Mouse (Mus musculus): ENCODE results near the gene Chaf1a. TPM values are rescaled to one million over a fixed set of nuclear protein-coding genes. Genes with fewer than 3 reads are reported as not detected.
"Not testable (repeated sequence)": the region's sequence is repeated elsewhere in the genome, so short reads cannot be mapped to it uniquely, and the experiment has no call there.

Gene Chaf1a
- polyA plus RNA-seq, 1 experiment from 2014 or later = 44.5 TPM

DNA sequence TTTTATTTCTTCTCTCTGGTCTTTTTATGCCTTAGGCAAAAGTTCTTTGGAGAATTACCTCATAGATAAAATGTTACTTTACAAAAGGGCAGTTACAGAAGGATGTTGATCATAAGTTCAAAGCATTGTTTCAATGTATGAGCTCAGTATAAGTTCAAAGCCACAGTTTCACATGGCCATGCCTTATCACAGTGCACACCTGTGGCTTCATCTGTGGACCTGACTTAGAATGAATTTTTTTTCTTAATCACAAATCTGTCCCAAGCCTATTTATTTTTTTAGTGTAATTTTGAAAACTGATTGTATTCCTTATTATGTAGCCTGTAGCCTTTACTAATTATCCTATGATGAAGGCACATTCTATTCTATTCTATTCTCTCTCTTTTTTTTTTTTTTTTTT, 14.7 kb downstream of the Chaf1a start:
- H3K9ac ChIP-seq = no peak overlapping the region
- no peaks in the 10 kb centered on the region for H3K27me3 ChIP-seq
- H3K27ac ChIP-seq = no peak overlapping the region
- no peak overlapping the region for H3K4me3 ChIP-seq
- no peaks in the 10 kb centered on the region for H3K4me1 ChIP-seq
- H3K4me2 ChIP-seq (replicated peaks) = no peak overlapping the region
- H3K9me3 ChIP-seq = no peaks in the 10 kb centered on the region
- H3K36me3 ChIP-seq = peaks cover 77% of the 10 kb centered on the region
- no peak for ATAC-seq (ENCODE audit: insufficient number of reproducible peaks, insufficient read depth, low FRiP score, low TSS enrichment)

DNA sequence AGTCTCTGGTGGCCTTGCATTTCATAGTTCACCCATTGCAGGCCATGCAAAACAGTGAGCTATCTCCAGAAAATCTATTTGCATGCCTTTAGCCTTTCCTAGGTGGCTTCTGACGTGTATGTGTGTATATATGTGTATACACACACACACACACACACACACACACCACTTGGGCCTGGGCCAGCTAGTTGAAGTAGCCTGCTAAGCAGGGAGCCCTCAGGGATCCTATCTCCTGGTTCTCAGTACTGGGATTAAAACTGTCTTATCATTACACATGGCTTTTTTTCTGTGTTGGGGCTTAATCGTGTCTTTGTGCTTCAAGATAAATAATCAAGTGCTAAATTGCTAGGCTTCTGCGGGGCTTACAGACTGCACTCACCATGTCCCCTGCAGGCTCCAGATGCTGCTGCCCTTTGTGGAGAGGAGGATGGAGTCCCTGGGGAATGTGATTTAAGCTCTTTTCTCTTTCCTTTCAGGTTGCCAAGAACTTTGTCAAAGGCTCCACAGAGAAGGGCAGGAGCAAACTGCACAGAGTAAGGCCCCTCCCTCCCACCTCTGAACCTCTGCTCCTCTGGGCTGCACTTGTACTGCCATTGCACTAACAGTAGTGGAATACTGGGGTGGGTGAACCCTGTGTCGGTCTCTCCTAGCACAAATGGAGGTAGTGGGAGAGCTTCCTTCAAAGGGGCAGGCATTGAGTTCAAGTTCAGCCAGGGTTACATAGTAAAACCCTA, 15.9 kb downstream of the Chaf1a start:
- H3K27ac ChIP-seq = no peak overlapping the region
- H3K36me3 ChIP-seq = peaks cover 77% of the 10 kb centered on the region
- no peak overlapping the region for H3K4me2 ChIP-seq (replicated peaks)
- H3K4me1 ChIP-seq = no peaks in the 10 kb centered on the region
- H3K27me3 ChIP-seq = no peaks in the 10 kb centered on the region
- no peaks in the 10 kb centered on the region for H3K9me3 ChIP-seq
- peak overlapping the region; percentile 9; the same call in 1 of the 2 replicates for H3K9ac ChIP-seq
- WGBS = 73% methylated on average over 4 of the region's 4 CpGs
- no peak for ATAC-seq (ENCODE audit: insufficient number of reproducible peaks, insufficient read depth, low FRiP score, low TSS enrichment)
- H3K4me3 ChIP-seq = no peak overlapping the region

DNA sequence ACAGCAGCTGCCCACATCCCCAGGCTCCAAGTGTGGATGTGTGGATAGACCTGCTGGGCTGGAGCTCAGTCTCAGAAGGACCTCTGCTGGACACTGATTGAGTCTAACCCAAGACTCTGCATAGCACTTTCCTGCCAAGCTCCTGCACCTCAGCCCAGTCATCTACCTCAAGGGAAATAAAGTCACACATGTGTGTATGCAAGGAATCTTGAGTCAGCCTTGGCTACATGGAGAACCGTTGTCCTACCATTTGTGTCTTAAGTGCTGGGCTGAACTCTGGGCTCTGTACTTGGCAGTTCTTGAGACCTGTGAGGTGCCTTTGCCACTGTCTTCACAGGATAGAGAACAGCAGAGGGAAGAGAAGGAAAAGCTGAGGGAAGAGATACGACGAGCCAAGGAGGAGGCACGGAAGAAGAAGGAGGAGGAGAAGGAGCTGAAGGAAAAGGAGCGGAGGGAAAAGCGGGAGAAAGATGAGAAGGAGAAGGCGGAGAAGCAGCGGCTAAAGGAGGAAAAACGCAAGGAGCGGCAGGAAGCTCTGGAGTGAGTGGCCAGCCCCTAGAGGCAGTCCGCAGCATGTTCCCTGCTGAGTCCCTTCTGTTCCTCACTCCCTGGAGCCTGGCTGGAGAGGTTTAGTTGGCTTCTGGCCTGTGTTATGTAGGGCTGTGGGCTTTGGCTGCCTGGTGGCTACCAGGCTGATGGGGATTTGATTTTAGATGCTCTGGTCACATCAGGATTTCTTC, 17.3 kb downstream of the Chaf1a start:
- peaks cover 83% of the 10 kb centered on the region for H3K36me3 ChIP-seq
- no peak for ATAC-seq (ENCODE audit: insufficient number of reproducible peaks, insufficient read depth, low FRiP score, low TSS enrichment)
- H3K9ac ChIP-seq = no peak overlapping the region
- no peak overlapping the region for H3K4me3 ChIP-seq
- H3K9me3 ChIP-seq = no peaks in the 10 kb centered on the region
- H3K27me3 ChIP-seq = no peaks in the 10 kb centered on the region
- no peak overlapping the region for H3K27ac ChIP-seq
- H3K4me2 ChIP-seq (replicated peaks) = no peak overlapping the region
- H3K4me1 ChIP-seq = no peaks in the 10 kb centered on the region
- 75% methylated on average over 11 of the region's 11 CpGs for WGBS

DNA sequence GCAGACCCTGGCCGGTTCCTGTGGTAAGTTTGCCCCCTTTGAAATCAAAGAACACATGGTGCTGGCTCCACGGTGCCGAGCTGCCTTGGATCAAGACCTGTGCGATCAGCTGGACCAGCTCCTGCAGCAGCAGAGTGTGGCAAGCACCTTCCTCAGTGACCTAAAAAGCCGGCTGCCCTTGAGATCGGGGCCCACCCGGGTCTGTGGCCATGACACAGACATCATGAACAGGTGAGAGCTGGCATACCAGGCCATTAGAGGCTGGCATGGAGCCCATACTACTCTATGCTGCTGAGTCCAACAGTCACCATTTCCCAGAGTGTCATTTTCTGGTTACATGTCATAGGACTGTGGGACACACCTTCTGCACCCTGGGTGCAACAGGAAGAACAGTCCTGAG, 21.8 kb downstream of the Chaf1a start:
- Histone ChIP-seq H3K27me3 (no peaks in the 10 kb centered on the region), H3K4me1 (no peaks in the 10 kb centered on the region), H3K9ac (no peak overlapping the region), H3K9me3 (no peaks in the 10 kb centered on the region), H3K36me3 (peaks cover 98% of the 10 kb centered on the region), H3K4me2 (replicated peaks) (no peak overlapping the region), H3K4me3 (no peak overlapping the region), H3K27ac (no peak overlapping the region)
- 93% methylated on average over 7 of the region's 7 CpGs for WGBS
- no peak for ATAC-seq (ENCODE audit: insufficient number of reproducible peaks, insufficient read depth, low FRiP score, low TSS enrichment)

DNA sequence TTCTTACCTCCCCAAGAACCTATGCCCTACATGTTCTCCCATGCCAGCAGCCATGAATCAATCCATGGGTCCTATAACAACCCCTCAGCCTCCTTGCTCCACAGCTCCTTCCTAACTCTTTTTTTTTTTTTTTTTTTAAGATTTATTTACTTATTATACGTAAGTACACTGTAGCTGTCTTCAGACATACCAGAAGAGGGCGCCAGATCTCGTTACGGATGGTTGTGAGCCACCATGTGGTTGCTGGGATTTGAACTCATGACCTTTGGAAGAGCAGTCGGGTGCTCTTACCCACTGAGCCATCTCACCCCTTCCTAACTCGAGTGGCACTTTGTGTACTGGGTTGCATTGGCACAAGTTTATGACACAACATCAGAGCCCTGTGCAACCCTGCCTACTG, 25.5 kb downstream of the Chaf1a start:
- not testable (repeated sequence) for ATAC-seq (ENCODE audit: insufficient number of reproducible peaks, insufficient read depth, low FRiP score, low TSS enrichment); H3K27ac ChIP-seq; H3K4me3 ChIP-seq; H3K9ac ChIP-seq; H3K4me2 ChIP-seq (replicated peaks); H3K9me3 ChIP-seq; H3K4me1 ChIP-seq; H3K27me3 ChIP-seq
- WGBS = 82% methylated on average over 6 of the region's 6 CpGs
- peaks cover 99% of the 10 kb centered on the region for H3K36me3 ChIP-seq

DNA sequence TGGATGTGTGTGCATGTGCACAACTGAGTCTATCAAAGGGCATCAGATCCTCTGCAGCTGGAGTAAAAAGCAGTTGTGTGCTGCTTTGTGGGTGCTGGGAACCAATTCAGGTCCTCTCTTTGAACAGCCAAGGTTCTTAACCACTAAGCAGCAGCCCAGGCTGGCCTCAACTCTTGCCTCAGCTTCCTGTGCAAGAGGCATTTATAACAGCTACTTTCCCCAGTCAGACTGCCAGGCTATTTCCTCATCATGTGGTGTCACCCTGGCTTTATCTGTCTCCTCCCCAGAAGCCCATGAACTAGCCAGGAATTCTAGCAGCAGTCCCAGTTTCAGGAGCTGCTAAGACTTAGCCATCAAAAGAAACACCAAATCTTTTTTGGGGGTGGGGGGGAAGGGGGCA, 26.2 kb downstream of the Chaf1a start:
- ATAC-seq (ENCODE audit: insufficient number of reproducible peaks, insufficient read depth, low FRiP score, low TSS enrichment) = no peak
- Histone ChIP-seq H3K4me3 (no peak overlapping the region), H3K27me3 (no peaks in the 10 kb centered on the region), H3K9me3 (no peaks in the 10 kb centered on the region), H3K4me1 (no peaks in the 10 kb centered on the region), H3K4me2 (replicated peaks) (no peak overlapping the region), H3K9ac (no peak overlapping the region), H3K36me3 (peaks cover 99% of the 10 kb centered on the region), H3K27ac (no peak overlapping the region)

DNA sequence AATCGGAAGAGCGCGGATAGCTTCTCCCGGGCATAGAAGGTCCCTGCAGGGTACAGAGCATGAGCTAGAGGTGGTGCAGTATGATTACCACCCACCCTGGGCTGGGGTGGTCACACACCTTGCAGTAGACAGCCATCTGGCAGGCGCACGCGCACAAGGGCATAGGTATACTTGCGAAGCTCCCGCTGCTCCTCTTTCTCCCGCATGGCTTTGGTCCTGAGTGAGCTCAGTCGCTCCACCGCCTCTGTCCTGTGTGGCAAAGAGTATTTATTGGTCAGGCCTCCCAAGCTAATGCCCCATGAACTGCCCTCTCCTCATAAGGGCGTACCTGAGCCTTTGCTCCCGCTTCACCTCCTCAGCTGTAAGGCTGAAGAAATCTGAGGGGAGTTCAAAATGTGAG, 28.8 kb downstream of the Chaf1a start:
- H3K9ac ChIP-seq = no peak overlapping the region
- H3K27ac ChIP-seq = no peak overlapping the region
- H3K4me1 ChIP-seq = peaks cover 7% of the 10 kb centered on the region; the same call in 1 of the 2 replicates
- H3K27me3 ChIP-seq = no peaks in the 10 kb centered on the region
- ATAC-seq (ENCODE audit: insufficient number of reproducible peaks, insufficient read depth, low FRiP score, low TSS enrichment) = no peak
- 93% methylated on average over 14 of the region's 14 CpGs for WGBS
- no peak overlapping the region for H3K4me2 ChIP-seq (replicated peaks)
- H3K4me3 ChIP-seq = no peak overlapping the region
- peaks cover 81% of the 10 kb centered on the region for H3K36me3 ChIP-seq
- no peaks in the 10 kb centered on the region for H3K9me3 ChIP-seq

DNA sequence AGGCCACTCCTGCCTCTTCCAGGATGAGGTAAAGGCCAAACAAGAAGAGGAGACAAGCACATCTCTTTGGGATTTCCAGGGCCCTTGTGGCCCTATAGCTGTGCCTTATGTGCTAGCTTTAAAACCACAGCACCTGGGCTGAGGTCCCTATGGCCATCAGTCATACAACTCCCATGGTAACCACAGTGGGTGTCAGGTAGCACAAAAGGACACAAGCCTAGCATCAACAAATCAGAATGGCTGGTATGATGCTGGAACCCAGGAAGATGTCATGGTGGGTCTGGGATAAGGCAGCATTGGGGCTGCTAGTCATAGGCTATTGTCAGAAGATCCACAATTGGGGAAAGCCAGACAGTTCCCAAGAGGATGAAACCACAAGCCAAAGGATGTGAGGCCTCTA, 30.9 kb downstream of the Chaf1a start:
- peaks cover 17% of the 10 kb centered on the region for H3K4me1 ChIP-seq
- no peaks in the 10 kb centered on the region for H3K9me3 ChIP-seq
- ATAC-seq (ENCODE audit: insufficient number of reproducible peaks, insufficient read depth, low FRiP score, low TSS enrichment) = no peak
- no peaks in the 10 kb centered on the region for H3K27me3 ChIP-seq
- no peak overlapping the region for H3K9ac ChIP-seq
- peaks cover 61% of the 10 kb centered on the region for H3K36me3 ChIP-seq
- H3K27ac ChIP-seq = no peak overlapping the region
- no peak overlapping the region for H3K4me2 ChIP-seq (replicated peaks)
- H3K4me3 ChIP-seq = no peak overlapping the region

DNA sequence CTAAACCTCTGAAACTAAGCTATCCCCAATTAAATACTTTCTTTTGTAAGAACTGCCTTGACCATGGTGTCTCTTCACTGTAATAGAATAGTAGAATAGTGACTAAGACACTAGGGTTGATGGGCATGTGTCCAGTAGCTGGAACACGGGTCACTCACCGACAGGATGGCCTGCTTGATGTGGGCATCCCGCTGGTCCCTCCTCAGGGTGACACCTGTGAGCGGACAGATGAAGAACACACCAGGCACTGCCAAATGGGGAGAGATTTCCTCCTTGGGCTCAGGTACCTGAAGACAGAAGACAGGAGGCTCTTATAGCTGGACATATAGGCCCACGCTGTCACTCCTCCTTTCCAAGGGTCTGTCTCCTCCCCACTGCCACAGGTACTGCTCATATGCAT, 32.0 kb downstream of the Chaf1a start:
- no peak overlapping the region for H3K27ac ChIP-seq
- H3K9me3 ChIP-seq = no peaks in the 10 kb centered on the region
- no peak for ATAC-seq (ENCODE audit: insufficient number of reproducible peaks, insufficient read depth, low FRiP score, low TSS enrichment)
- H3K36me3 ChIP-seq = peaks cover 50% of the 10 kb centered on the region
- H3K4me2 ChIP-seq (replicated peaks) = no peak overlapping the region
- 93% methylated on average over 5 of the region's 5 CpGs for WGBS
- no peak overlapping the region for H3K4me3 ChIP-seq
- peaks cover 17% of the 10 kb centered on the region for H3K4me1 ChIP-seq
- no peak overlapping the region for H3K9ac ChIP-seq
- no peaks in the 10 kb centered on the region for H3K27me3 ChIP-seq

DNA sequence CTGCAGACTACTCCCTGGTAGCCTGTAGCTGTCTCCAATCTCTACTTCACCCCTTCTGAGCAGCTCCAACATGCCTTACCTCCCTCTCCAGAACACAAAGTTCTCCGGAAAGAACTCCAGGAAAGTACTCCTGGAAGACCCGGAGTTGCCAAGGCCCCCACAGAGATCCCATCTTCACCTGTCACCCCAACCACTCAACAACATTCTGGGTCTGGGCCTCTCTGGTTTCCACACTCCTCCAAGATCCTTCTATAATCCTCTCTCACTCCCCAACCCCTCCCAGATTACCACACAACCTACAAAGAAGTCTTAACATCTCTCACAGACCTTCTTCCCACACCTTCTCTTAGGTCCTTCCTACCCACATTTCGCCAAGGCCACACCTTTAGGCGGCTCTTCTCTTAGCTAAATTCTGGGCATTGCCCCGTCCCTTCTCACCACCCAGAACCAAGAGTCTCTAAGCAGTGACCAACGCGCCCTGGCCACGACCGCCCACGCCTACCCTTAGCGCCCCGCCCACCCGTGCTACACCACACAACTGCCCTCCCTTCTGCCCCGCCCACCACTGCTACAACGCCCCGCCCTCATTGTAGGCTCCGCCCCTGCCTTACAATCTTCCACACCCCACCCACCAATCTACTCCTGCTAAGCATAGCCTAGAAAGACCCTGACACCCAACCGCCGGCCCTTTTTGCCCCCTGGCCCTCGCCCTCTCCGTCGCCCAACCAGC, 34.0 kb downstream of the Chaf1a start:
- ATAC-seq (ENCODE audit: insufficient number of reproducible peaks, insufficient read depth, low FRiP score, low TSS enrichment) = 0 out of 2 replicates have a peak, but pooled peaks have one; percentile 0
- peak overlapping the region; percentile 73 for H3K4me3 ChIP-seq
- WGBS = 8% methylated on average over 22 of the region's 22 CpGs
- H3K36me3 ChIP-seq = peaks cover 30% of the 10 kb centered on the region
- H3K27ac ChIP-seq = peak overlapping the region; percentile 94
- H3K9me3 ChIP-seq = no peaks in the 10 kb centered on the region
- peak overlapping the region; percentile 57 for H3K4me2 ChIP-seq (replicated peaks)
- peak overlapping the region; percentile 65 for H3K9ac ChIP-seq
- H3K4me1 ChIP-seq = peaks cover 17% of the 10 kb centered on the region
- no peaks in the 10 kb centered on the region for H3K27me3 ChIP-seq

DNA sequence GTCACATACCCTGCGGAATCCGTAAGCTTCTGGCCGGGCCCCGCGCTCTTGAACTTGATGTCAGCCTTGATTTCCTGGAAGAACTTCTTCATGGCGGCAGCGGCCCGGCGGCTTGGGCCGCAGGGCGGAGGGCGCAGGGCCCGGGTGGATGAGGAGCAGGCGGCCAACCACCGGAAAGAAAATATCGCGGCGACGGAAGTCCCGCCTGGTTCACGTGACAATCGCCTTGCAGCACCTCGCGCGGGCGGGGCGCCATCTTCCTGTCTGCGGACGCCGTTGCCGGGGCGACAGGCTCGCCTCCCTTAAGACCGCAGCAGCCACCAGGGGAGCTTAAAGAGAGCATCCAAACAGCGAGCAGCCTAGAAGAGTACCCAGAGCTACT, 34.6 kb downstream of the Chaf1a start, which contains the start of gene Ubxn6:
Ubxn6 (minus strand) TSS at position 202 of the 382 bp plus-strand sequence.
- Histone ChIP-seq H3K4me1 (peaks cover 17% of the 10 kb centered on the region), H3K4me3 (peak within 1 kb of the TSS; percentile 73), H3K9me3 (no peaks in the 10 kb centered on the region), H3K27me3 (no peaks in the 10 kb centered on the region), H3K4me2 (replicated peaks) (peak within 1 kb of the TSS; percentile 57), H3K9ac (peak within 1 kb of the TSS; percentile 65), H3K27ac (peak within 1 kb of the TSS; percentile 94), H3K36me3 (peaks cover 24% of the 10 kb centered on the region)
- peak; percentile 44; the same call in 1 of the 2 replicates for ATAC-seq (ENCODE audit: insufficient number of reproducible peaks, insufficient read depth, low FRiP score, low TSS enrichment)
- under 1% methylated on average over 35 of the region's 35 CpGs for WGBS

DNA sequence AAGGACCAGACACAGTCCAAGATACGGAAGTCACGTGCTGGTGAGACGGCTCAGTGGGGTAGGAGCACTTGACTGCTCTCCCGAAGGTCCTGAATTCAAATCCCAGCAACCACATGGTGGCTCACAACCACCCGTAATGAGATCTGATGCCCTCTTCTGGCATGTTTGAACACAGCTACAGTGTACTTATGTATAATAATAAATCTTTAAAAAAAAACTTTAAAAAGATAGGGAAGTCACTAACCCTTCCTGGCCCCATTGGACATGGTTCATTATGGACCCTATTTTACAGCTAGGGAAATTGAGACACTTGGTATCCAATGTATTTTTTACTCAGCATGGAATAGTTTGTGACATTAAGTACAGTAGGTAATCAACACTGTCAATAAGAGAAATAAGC, 37.3 kb downstream of the Chaf1a start:
- no peak overlapping the region for H3K27ac ChIP-seq
- H3K4me1 ChIP-seq = peaks cover 34% of the 10 kb centered on the region
- no peak overlapping the region for H3K4me3 ChIP-seq
- H3K4me2 ChIP-seq (replicated peaks) = no peak overlapping the region
- H3K36me3 ChIP-seq = peaks cover 8% of the 10 kb centered on the region
- H3K9me3 ChIP-seq = no peaks in the 10 kb centered on the region
- no peaks in the 10 kb centered on the region for H3K27me3 ChIP-seq
- no peak for ATAC-seq (ENCODE audit: insufficient number of reproducible peaks, insufficient read depth, low FRiP score, low TSS enrichment)
- H3K9ac ChIP-seq = no peak overlapping the region
- WGBS = 89% methylated on average over 5 of the region's 5 CpGs
